Mouse (Mus musculus) cerebellum, adult 9-10 months (tissue): Measurements from ENCODE around the gene Dis3l2.
A peak's percentile ranks its signal among the peaks of the same experiment; 100 is the strongest.

ENCODE experiments used
- DNase-seq: peaks from one replicate; pipeline ENCODE4 v3.0.0; 2022

Dis3l2 gene

DNA sequence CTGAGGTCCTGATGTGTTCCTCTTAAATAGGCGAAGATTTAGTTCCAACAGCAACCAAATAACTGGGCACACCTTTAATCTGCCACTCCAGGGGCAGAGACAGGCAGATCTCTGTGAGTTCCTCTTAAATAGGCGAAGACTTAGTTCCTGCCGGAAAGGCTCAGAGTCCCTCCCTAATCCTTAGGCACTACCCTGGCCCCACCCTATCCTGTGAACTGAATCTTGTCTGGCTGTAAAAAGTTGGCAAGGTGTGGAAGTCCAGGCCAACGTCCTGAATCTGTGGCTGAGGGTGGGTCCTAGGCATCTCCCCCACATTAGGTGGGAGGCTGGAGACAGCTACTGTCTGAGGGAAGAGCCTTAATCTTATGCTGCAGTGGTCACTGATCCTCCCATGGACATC, 386.2 kb downstream of the Dis3l2 start, which contains the start of gene Alppl2:
Gene Alppl2 (minus strand): TSS at position 101 of the 400 bp plus-strand sequence.
- DNase-seq, result no peak

DNA sequence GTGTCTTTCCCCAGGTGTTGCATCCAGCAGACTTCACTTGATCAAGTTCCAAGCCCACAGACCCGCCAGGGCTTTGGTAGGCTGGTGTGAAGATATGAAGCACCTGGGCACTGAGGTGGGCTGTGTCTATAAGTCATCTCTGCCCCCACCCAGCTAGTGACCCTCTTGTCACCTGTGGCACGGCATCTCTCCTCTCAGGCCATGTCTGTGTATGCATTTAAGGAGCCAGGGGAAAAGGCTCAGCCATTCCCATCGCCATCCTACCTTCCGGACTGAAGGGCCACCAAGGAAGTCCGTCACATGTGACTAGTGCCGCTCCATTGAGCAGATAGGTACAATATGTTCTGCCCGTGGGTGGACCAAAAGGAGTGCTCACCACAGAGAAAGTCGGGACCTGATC, 392.0 kb downstream of the Dis3l2 start:
- DNase-seq, result no peak

DNA sequence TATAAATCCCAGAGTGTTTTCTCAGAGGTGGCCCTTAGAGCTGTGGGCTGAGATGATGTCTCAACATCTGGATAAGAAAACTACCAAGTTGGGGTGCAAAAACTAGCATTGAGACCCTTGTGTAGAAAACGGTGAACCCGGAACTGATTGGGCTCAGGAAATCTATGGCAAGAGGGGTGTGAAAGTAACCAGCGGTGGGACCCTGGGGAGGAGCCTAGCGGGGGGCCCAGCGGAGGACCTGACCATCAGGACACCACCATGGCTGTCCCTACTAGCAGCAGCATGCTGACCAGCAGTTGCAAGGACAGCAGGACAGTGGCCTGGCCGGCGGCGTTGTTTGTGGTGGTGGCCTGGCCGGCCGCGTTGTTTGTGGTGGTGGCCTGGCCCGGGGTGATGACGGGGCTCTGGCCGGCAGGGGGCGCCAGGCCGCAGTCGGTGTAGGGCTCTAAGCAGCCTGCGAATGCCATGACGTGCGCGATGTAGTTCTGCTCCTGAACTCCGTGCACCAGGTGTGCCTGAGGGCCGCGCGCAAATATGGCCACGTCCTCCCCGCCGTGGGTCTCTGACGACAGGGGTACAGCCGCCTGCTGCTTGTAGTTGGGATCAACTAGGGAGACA, 394.9 kb downstream of the Dis3l2 start:
- peak; percentile 3 for DNase-seq
